Mouse (Mus musculus) embryonic facial prominence, embryonic 15.5 days (tissue): ENCODE measurements at regions not wholly inside any gene's neighbourhood (a gene's known extent, or its start where the extent isn't known, plus 50 kb on each side); places are given as distances from the start of the nearest gene placed in this dataset.
"Not testable (repeated sequence)": the region's sequence is repeated elsewhere in the genome, so short reads cannot be mapped to it uniquely, and the experiment has no call there.

ENCODE experiments used
- ATAC-seq: fragments of 200-750 bp; cut with Nextera tagmentation; 2 replicates; pipeline ENCODE4 v1.8.0; 2017; ENCODE audit warnings: low read depth, moderate TSS enrichment; ENCODE audit not compliant: insufficient number of reproducible peaks, low FRiP score, low TSS enrichment
- H3K27ac ChIP-seq: fragments of 300-500 bp; sonication (generic); replicated peaks from 2 replicates; pipeline ENCODE4 v1.5.1; 2015; ENCODE audit warnings: mild to moderate bottlenecking, inconsistent platforms
- H3K27me3 ChIP-seq: fragments of 300-500 bp; sonication (generic); 2 replicates; pipeline ENCODE4 v1.6.1; 2015; ENCODE audit warnings: inconsistent platforms
- H3K36me3 ChIP-seq: fragments of 300-500 bp; sonication (generic); 2 replicates; pipeline ENCODE4 v1.6.1; 2015; ENCODE audit warnings: mild to moderate bottlenecking, inconsistent platforms
- H3K4me1 ChIP-seq: fragments of 300-500 bp; sonication (generic); 2 replicates; pipeline ENCODE4 v1.6.1; 2015; ENCODE audit warnings: inconsistent platforms
- H3K4me2 ChIP-seq: fragments of 300-500 bp; sonication (generic); replicated peaks from 2 replicates; pipeline ENCODE4 v1.6.1; 2015; ENCODE audit warnings: mild to moderate bottlenecking, inconsistent platforms
- H3K4me3 ChIP-seq: fragments of 300-500 bp; sonication (generic); replicated peaks from 2 replicates; pipeline ENCODE4 v1.5.1; 2015; ENCODE audit warnings: mild to moderate bottlenecking, inconsistent platforms
- H3K9ac ChIP-seq: fragments of 300-500 bp; sonication (generic); 2 replicates; pipeline ENCODE4 v1.6.1; 2015; ENCODE audit warnings: inconsistent platforms
- H3K9me3 ChIP-seq: fragments of 300-500 bp; sonication (generic); replicated peaks from 2 replicates; pipeline ENCODE4 v1.6.1; 2016; ENCODE audit warnings: inconsistent platforms
- WGBS: fragments of 180-500 bp; shearing (Covaris S2); methylation state at CpG from one replicate; pipeline ENCODE4 v1.1.7; 2015; 5-methylcytosine and 5-hydroxymethylcytosine counted together

DNA sequence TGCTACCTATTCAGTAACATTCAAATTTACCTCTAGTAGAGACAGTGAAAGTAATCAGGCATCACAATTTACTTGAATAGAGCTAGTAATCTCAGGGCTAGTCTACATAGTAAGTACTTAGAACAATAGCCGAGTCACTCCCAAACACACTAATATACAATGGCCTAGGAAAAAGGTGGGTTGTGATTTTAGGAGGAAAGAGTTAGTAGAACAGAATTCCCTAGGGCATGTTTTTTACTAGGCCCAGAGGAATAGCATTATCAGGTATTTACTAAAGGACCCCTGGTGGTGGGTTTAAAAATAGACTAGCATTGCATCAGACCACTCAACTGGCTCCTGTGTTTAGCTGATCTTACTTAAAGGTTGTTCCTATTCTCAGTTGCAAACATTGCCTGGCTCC lies 535.8 kb downstream of the Mat2b start:
- WGBS = 84% methylated on average over 1 of the region's 1 CpGs

DNA sequence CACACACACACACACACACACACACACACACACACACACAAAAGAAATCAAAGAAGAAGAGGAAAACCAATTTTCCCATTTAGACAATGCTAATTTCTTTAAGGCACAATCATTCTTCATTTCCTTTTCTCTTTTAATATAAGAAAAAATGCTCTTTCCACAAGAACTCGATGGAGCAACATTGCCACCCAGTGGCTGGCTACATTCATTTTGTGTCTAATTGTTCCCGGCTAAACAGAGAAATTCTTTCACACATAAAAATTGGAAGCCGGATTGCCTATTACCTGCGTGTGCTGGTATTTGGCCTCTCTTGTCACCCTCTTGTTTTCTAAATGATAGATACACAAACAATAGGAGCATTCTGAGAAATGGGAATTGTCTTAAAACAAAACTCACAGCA lies 545.7 kb downstream of the Mat2b start:
- Histone ChIP-seq H3K4me2 (no peak overlapping the region), H3K36me3 (no peaks in the 10 kb centered on the region), H3K4me1 (no peaks in the 10 kb centered on the region), H3K9ac (no peak overlapping the region), H3K27ac (no peak overlapping the region), H3K4me3 (no peak overlapping the region), H3K27me3 (no peaks in the 10 kb centered on the region), H3K9me3 (no peaks in the 10 kb centered on the region)
- WGBS = 15% methylated on average over 4 of the region's 4 CpGs
- no peak for ATAC-seq

More for the DNA sequence above, 535.8 kb downstream of the Mat2b start:
- not testable (repeated sequence) for H3K27ac ChIP-seq, H3K4me1 ChIP-seq, H3K36me3 ChIP-seq, H3K9me3 ChIP-seq, H3K4me2 ChIP-seq, H3K9ac ChIP-seq, H3K27me3 ChIP-seq, H3K4me3 ChIP-seq, ATAC-seq

DNA sequence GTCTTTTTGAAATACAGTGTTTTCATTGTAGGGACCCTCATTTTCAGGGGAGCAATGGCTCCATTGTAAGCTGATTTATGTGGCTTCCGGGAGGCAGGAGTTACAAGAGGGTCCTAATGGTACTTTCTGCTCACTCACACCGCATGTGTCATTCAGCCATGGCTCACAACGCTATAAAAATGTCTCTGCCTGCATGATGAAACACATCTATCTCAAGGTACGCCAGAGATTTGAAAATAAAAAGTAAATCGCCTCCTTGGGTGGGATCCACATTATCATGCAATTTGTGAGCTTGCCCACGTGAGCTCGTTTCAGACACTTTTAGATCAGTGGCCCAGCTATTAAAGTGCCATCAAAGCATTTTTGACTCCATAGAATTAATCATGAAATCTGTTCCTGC lies 557.2 kb downstream of the Mat2b start:
- ATAC-seq = no peak
- H3K4me1 ChIP-seq = no peaks in the 10 kb centered on the region
- no peaks in the 10 kb centered on the region for H3K36me3 ChIP-seq
- no peak overlapping the region for H3K4me2 ChIP-seq
- H3K9ac ChIP-seq = no peak overlapping the region
- H3K27me3 ChIP-seq = no peaks in the 10 kb centered on the region
- H3K9me3 ChIP-seq = no peaks in the 10 kb centered on the region
- H3K27ac ChIP-seq = no peak overlapping the region
- 85% methylated on average over 7 of the region's 7 CpGs for WGBS
- no peak overlapping the region for H3K4me3 ChIP-seq

- Histone ChIP-seq H3K9me3 (no peaks in the 10 kb centered on the region), H3K36me3 (no peaks in the 10 kb centered on the region), H3K9ac (no peak overlapping the region), H3K4me3 (no peak overlapping the region), H3K27ac (no peak overlapping the region), H3K27me3 (no peaks in the 10 kb centered on the region), H3K4me2 (no peak overlapping the region), H3K4me1 (no peaks in the 10 kb centered on the region)
- no peak for ATAC-seq
- 96% methylated on average over 1 of the region's 1 CpGs for WGBS
Measured at GRCm38 (mm10) chr11:40102613-40103012, 592.4 kb downstream of the Mat2b start.

- no peak overlapping the region for H3K27ac ChIP-seq
- WGBS = 91% methylated on average over 2 of the region's 2 CpGs
- H3K9me3 ChIP-seq = no peaks in the 10 kb centered on the region
- H3K9ac ChIP-seq = no peak overlapping the region
- no peaks in the 10 kb centered on the region for H3K27me3 ChIP-seq
- H3K4me3 ChIP-seq = no peak overlapping the region
- H3K4me2 ChIP-seq = no peak overlapping the region
- no peaks in the 10 kb centered on the region for H3K36me3 ChIP-seq
- peak; percentile 34; the same call in 1 of the 2 replicates for ATAC-seq
- no peaks in the 10 kb centered on the region for H3K4me1 ChIP-seq
Measured at GRCm38 (mm10) chr11:40074317-40074716, 620.7 kb downstream of the Mat2b start.

DNA sequence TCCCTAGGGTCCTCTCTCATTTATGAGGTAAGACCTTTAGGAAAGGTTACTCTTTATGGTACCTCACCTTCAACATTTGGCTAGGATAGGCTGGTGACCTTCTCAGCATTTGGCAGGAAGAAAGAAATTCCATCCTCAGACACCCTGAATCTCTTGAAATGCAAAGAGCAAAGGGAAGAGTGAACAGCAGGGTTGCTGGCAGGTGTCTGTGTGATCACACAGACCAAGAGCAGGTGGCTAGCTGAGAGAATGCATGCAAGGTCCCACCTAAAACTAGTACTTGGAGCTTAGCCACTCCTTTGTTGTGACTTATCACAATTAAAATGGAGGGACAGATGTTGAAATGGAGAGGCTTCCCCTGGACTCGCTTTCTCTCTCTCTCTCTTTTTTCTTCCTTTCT lies 644.5 kb downstream of the Mat2b start:
- Histone ChIP-seq H3K4me1 (no peaks in the 10 kb centered on the region), H3K9ac (no peak overlapping the region), H3K27me3 (no peaks in the 10 kb centered on the region), H3K36me3 (no peaks in the 10 kb centered on the region), H3K4me3 (no peak overlapping the region), H3K4me2 (no peak overlapping the region), H3K9me3 (no peaks in the 10 kb centered on the region), H3K27ac (no peak overlapping the region)
- no peak for ATAC-seq
- WGBS = 50% methylated on average over 1 of the region's 1 CpGs

DNA sequence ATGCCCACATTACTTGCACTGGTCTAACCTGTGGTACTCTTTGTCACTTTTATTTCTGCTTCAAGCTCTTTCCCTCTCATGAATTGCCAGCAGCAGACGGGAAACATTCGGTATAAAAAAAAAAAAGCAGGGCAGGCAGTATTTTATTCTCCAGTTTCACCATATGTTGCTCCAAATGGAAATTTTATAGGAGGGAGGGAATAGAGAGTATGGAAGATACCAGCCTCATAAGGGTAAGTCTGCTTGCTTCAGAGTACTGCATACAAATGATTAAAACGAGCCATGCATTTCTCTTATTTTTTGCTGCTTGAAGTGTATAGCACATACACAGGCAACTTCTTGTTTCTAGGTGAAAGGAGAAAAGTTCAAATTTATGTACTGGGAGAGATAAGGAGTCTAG lies 667.5 kb downstream of the Mat2b start:
- no peaks in the 10 kb centered on the region for H3K27me3 ChIP-seq
- H3K4me2 ChIP-seq = no peak overlapping the region
- H3K27ac ChIP-seq = no peak overlapping the region
- H3K4me3 ChIP-seq = no peak overlapping the region
- no peaks in the 10 kb centered on the region for H3K9me3 ChIP-seq
- H3K36me3 ChIP-seq = no peaks in the 10 kb centered on the region
- WGBS = 65% methylated on average over 3 of the region's 3 CpGs
- H3K4me1 ChIP-seq = no peaks in the 10 kb centered on the region
- H3K9ac ChIP-seq = no peak overlapping the region
- ATAC-seq = no peak

GRCm38 (mm10) chr11:39999483-39999882 lies 695.5 kb downstream of the Mat2b start:
- ATAC-seq = no peak
- no peak overlapping the region for H3K4me3 ChIP-seq
- no peaks in the 10 kb centered on the region for H3K9me3 ChIP-seq
- no peaks in the 10 kb centered on the region for H3K27me3 ChIP-seq
- no peak overlapping the region for H3K27ac ChIP-seq
- H3K36me3 ChIP-seq = no peaks in the 10 kb centered on the region
- 72% methylated on average over 2 of the region's 2 CpGs for WGBS
- H3K4me2 ChIP-seq = no peak overlapping the region
- no peak overlapping the region for H3K9ac ChIP-seq
- no peaks in the 10 kb centered on the region for H3K4me1 ChIP-seq

GRCm38 (mm10) chr11:39998612-39999011 lies 696.4 kb downstream of the Mat2b start:
- no peak overlapping the region for H3K9ac ChIP-seq
- H3K4me1 ChIP-seq = no peaks in the 10 kb centered on the region
- no peaks in the 10 kb centered on the region for H3K27me3 ChIP-seq
- no peaks in the 10 kb centered on the region for H3K36me3 ChIP-seq
- ATAC-seq = no peak
- H3K4me3 ChIP-seq = no peak overlapping the region
- no peak overlapping the region for H3K27ac ChIP-seq
- no peaks in the 10 kb centered on the region for H3K9me3 ChIP-seq
- no peak overlapping the region for H3K4me2 ChIP-seq
- 54% methylated on average over 1 of the region's 1 CpGs for WGBS

DNA sequence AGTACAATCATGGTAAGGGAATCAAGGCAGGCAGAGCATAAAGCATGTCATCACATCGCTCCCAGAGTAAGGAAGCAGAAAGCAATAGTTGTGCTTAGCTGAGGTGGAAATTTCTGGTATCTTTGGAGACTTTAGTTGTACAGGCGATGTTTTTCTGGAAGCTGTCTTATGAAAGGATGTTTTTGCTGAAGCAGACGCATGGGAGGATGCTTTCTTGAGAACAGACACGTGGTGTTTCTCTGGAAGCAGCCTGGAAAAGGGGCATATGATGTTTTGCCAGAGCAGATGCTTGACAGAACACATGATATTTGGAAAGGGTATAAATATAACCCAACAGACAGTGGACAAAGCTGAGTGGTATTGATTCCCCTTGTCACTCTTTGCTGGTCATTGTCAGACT lies 722.4 kb downstream of the Mat2b start:
- H3K4me3 ChIP-seq = no peak overlapping the region
- H3K36me3 ChIP-seq = no peaks in the 10 kb centered on the region
- H3K27me3 ChIP-seq = no peaks in the 10 kb centered on the region
- H3K9me3 ChIP-seq = no peaks in the 10 kb centered on the region
- H3K27ac ChIP-seq = no peak overlapping the region
- no peak overlapping the region for H3K9ac ChIP-seq
- 74% methylated on average over 4 of the region's 4 CpGs for WGBS
- ATAC-seq = no peak
- H3K4me1 ChIP-seq = no peaks in the 10 kb centered on the region
- no peak overlapping the region for H3K4me2 ChIP-seq

DNA sequence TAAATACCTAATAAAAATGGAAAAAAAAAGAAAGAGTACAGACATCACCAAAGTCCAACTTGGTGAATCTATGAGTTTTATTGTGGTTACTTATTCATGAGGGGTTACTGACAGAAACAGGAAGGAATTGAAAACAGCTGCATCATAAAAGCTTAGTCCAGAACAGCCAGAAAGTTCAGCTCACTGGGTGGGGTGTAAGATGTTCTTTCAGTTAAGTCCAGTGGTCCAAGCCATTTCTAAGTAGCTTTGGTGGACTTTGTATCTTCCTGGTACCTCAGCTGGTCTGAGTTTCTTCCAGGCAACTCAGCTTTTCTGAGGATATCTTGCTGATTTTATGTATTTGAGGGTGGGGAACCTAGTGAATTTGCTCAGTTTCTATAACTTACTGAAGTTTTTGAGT lies 731.3 kb downstream of the Mat2b start:
- Histone ChIP-seq H3K4me1 (no peaks in the 10 kb centered on the region), H3K9ac (no peak overlapping the region), H3K36me3 (no peaks in the 10 kb centered on the region), H3K27me3 (no peaks in the 10 kb centered on the region), H3K27ac (no peak overlapping the region), H3K4me3 (no peak overlapping the region), H3K9me3 (no peaks in the 10 kb centered on the region), H3K4me2 (no peak overlapping the region)
- no peak for ATAC-seq

DNA sequence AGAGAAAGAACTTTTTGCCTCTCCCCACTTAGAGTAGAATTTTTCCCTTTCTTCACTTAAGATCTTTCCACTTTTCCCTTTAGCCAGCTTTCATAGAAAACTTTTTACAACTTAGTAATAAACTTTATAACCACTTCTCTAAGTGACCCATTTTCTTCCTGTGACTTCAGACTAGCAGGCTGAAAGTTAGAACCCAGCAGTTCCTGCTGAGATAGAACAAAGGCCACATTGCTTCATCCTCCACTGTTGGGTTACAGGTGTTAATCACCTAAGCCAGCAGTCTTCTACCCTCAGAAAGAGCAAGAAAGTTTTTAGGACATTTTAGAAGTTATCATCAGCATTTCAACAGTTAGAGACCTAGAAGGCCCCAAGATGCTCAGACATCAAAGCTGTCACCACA lies 740.6 kb downstream of the Mat2b start:
- Histone ChIP-seq H3K9me3 (no peaks in the 10 kb centered on the region), H3K27ac (no peak overlapping the region), H3K27me3 (no peaks in the 10 kb centered on the region), H3K9ac (no peak overlapping the region), H3K4me1 (no peaks in the 10 kb centered on the region), H3K36me3 (no peaks in the 10 kb centered on the region), H3K4me3 (no peak overlapping the region), H3K4me2 (no peak overlapping the region)
- ATAC-seq = no peak

GRCm38 (mm10) chr11:39944196-39944595 lies 750.8 kb downstream of the Mat2b start:
- Histone ChIP-seq H3K36me3 (no peaks in the 10 kb centered on the region), H3K9me3 (no peaks in the 10 kb centered on the region), H3K27ac (no peak overlapping the region), H3K4me2 (no peak overlapping the region), H3K27me3 (no peaks in the 10 kb centered on the region), H3K4me3 (no peak overlapping the region), H3K4me1 (no peaks in the 10 kb centered on the region), H3K9ac (no peak overlapping the region)
- ATAC-seq = no peak
- 53% methylated on average over 2 of the region's 2 CpGs for WGBS
